In genomic region chr8:94385506-94386213, GRCm38 (mm10) we compare ENCODE assay signal across 8 mouse cellular contexts. TPM values are rescaled to one million over a fixed set of nuclear protein-coding genes. Genes with fewer than 3 reads are reported as not detected.
DNase-seq lines count a peak whose midpoint lies in the region; ATAC-seq and TF ChIP-seq lines count a peak whose summit lies in the region.

No protein-coding gene starts in this region.

- peaks cover 9% of the 10 kb centered on the region for H3K4me1 ChIP-seq in embryonic facial prominence, embryonic 12.5 days
- peaks cover 12% of the 10 kb centered on the region for H3K4me1 ChIP-seq in hindbrain, embryonic 16.5 days (ENCODE audit: control insufficient read depth, insufficient read depth, low read depth, low read length)
- no peaks in the 10 kb centered on the region; the same call in 1 of the 2 replicates for H3K4me1 ChIP-seq in midbrain, postnatal 0 days (ENCODE audit: insufficient read depth, low read length)

- H3K9ac ChIP-seq in embryonic facial prominence, embryonic 12.5 days: peak overlapping the region; percentile 84
- H3K9ac ChIP-seq in hindbrain, embryonic 16.5 days (ENCODE audit: low read depth, low read length): peak overlapping the region; percentile 93
- peak overlapping the region; percentile 95 for H3K9ac ChIP-seq in midbrain, postnatal 0 days (replicated peaks; ENCODE audit: low read length, poor library complexity, severe bottlenecking)

- H3K27me3 ChIP-seq in embryonic facial prominence, embryonic 12.5 days: no peaks in the 10 kb centered on the region
- H3K27me3 ChIP-seq in hindbrain, embryonic 16.5 days (replicated peaks; ENCODE audit: control insufficient read depth, insufficient read depth, low read length): no peaks in the 10 kb centered on the region
- H3K27me3 ChIP-seq in midbrain, postnatal 0 days (ENCODE audit: insufficient read depth, low read length): no peaks in the 10 kb centered on the region

- H3K4me2 ChIP-seq in embryonic facial prominence, embryonic 12.5 days (replicated peaks): peak overlapping the region; percentile 91
- H3K4me2 ChIP-seq in hindbrain, embryonic 16.5 days (ENCODE audit: low read length): peak overlapping the region; percentile 78
- H3K4me2 ChIP-seq in midbrain, postnatal 0 days (ENCODE audit: low read depth, low read length, poor library complexity, severe bottlenecking): peak overlapping the region; percentile 89

- peaks cover 14% of the 10 kb centered on the region for H3K36me3 ChIP-seq in embryonic facial prominence, embryonic 12.5 days
- H3K36me3 ChIP-seq in hindbrain, embryonic 16.5 days (ENCODE audit: control insufficient read depth, insufficient read depth, low read length): peaks cover 12% of the 10 kb centered on the region
- H3K36me3 ChIP-seq in midbrain, postnatal 0 days (ENCODE audit: insufficient read depth, low read length): peaks cover 4% of the 10 kb centered on the region

- TF ChIP-seq CTCF in left cerebral cortex, adult 2 months (IDR thresholded peaks at IDR 0.05): no peak
- no peak for TF ChIP-seq CTCF in midbrain, postnatal 0 days (IDR thresholded peaks at IDR 0.05)

- intact Hi-C loops in left cerebral cortex, adult 2 months (cut with DNase I): loop anchor here (5.0 kb wide), 1 partner anchor 317 kb away; no protein-coding TSS in a partner anchor
- intact Hi-C loops in left cerebral cortex, postnatal 14 days (cut with DNase I): loop anchor here (5.0 kb wide), 1 partner anchor 43 kb away; no protein-coding TSS in a partner anchor

- WGBS in embryonic facial prominence, embryonic 12.5 days: 27% methylated on average over 20 of the region's 20 CpGs
- 29% methylated on average over 16 of the region's 20 CpGs for WGBS in hindbrain, embryonic 16.5 days
- WGBS in midbrain, postnatal 0 days: 25% methylated on average over 20 of the region's 20 CpGs

- H3K4me3 ChIP-seq in left cerebral cortex, adult 2 months: peak overlapping the region; percentile 74
- peak overlapping the region; percentile 66 for H3K4me3 ChIP-seq in embryonic facial prominence, embryonic 12.5 days
- H3K4me3 ChIP-seq in hindbrain, embryonic 16.5 days (ENCODE audit: low read length): peak overlapping the region; percentile 60
- H3K4me3 ChIP-seq in midbrain, postnatal 0 days (ENCODE audit: low read depth, low read length): peak overlapping the region; percentile 87

- no peak for ATAC-seq in embryonic facial prominence, embryonic 12.5 days (ENCODE audit: insufficient number of reproducible peaks, insufficient read depth, low FRiP score, low TSS enrichment)
- no peak; the same call in 1 of the 2 replicates for ATAC-seq in hindbrain, embryonic 16.5 days
- peak; percentile 41 for ATAC-seq in midbrain, postnatal 0 days (ENCODE audit: low FRiP score)

- H3K27ac ChIP-seq in left cerebral cortex, adult 2 months: peak overlapping the region; percentile 100
- H3K27ac ChIP-seq in embryonic facial prominence, embryonic 12.5 days: peak overlapping the region; percentile 56
- peak overlapping the region; percentile 93 for H3K27ac ChIP-seq in hindbrain, embryonic 16.5 days (ENCODE audit: low read depth, low read length)
- peak overlapping the region; percentile 96 for H3K27ac ChIP-seq in midbrain, postnatal 0 days (ENCODE audit: low read depth, low read length)

- DNase-seq in left cerebral cortex, adult 2 months (ENCODE audit: extremely low spot score in 1 of 2, low spot score in 2 of 2): no peak
- DNase-seq in left cerebral cortex, postnatal 14 days (ENCODE audit: low spot score in 2 of 2): no peak
- no peak for DNase-seq in midbrain, postnatal 0 days (ENCODE audit: low spot score)
- DNase-seq in gastrocnemius, adult 8-10 months (ENCODE audit: low spot score in 2 of 2): no peak
- no peak for DNase-seq in adrenal gland, adult 8-10 months
- DNase-seq in left cerebral cortex, adult 9 months (ENCODE audit: low spot score in 2 of 2): no peak

- no peaks in the 10 kb centered on the region for H3K9me3 ChIP-seq in embryonic facial prominence, embryonic 12.5 days
- no peaks in the 10 kb centered on the region for H3K9me3 ChIP-seq in hindbrain, embryonic 16.5 days (ENCODE audit: control insufficient read depth, low read length)
- no peaks in the 10 kb centered on the region for H3K9me3 ChIP-seq in midbrain, postnatal 0 days (ENCODE audit: low read length)

RNA-seq across cellular contexts. Expression of gene Herpud1, which starts 0.6 kb away (rescaled TPM):
- total RNA-seq in left cerebral cortex, adult 2 months (2021): 10 to 100 TPM; 68.3 to 78.2 TPM
- total RNA-seq in left cerebral cortex, postnatal 14 days (2021): 10 to 100 TPM; 48.8 to 60.8 TPM
- polyA plus RNA-seq in embryonic facial prominence, embryonic 12.5 days (2016; fragmentation: Nextera tagmentation; extraction: Ambion mirVana): 58.3 and 58.4 TPM in 2 replicates
- polyA plus RNA-seq in hindbrain, embryonic 16.5 days (2015; fragmentation: Nextera tagmentation; extraction: Ambion mirVana): 71.3 and 77.9 TPM in 2 replicates
- total RNA-seq in midbrain, postnatal 0 days (2014; rRNA removed): 86.1 and 87.1 TPM in 2 replicates
- 71.0 and 80.4 TPM in 2 replicates for polyA plus RNA-seq in midbrain, postnatal 0 days (2015; fragmentation: Nextera tagmentation; extraction: Ambion mirVana)
- 100 to 1,000 TPM; 117 to 134 (median 124) TPM for total RNA-seq in gastrocnemius, adult 8-10 months (2022)
- total RNA-seq in adrenal gland, adult 8-10 months (2022): 100 to 1,000 TPM; 112 to 129 (median 123) TPM

RNA-seq across cellular contexts. Expression of gene Nlrc5, which starts 48.5 kb away (rescaled TPM):
- under 1 TPM; 0.51 to 0.59 TPM for total RNA-seq in left cerebral cortex, adult 2 months (2021)
- total RNA-seq in left cerebral cortex, postnatal 14 days (2021): under 1 TPM; 0.24 to 0.30 TPM
- polyA plus RNA-seq in embryonic facial prominence, embryonic 12.5 days (2016; fragmentation: Nextera tagmentation; extraction: Ambion mirVana): 0.28 TPM in 1 of 2 replicates, not detected in the other
- 0.11 and 0.31 TPM in 2 replicates for polyA plus RNA-seq in hindbrain, embryonic 16.5 days (2015; fragmentation: Nextera tagmentation; extraction: Ambion mirVana)
- total RNA-seq in midbrain, postnatal 0 days (2014; rRNA removed): 0.22 and 1.7 TPM in 2 replicates
- polyA plus RNA-seq in midbrain, postnatal 0 days (2015; fragmentation: Nextera tagmentation; extraction: Ambion mirVana): 0.56 and 0.63 TPM in 2 replicates
- 1 to 10 TPM in 1 of 4 experiments, under 1 TPM in 3; 0.44 to 1.1 (median 0.65) TPM for total RNA-seq in gastrocnemius, adult 8-10 months (2022)
- 10 to 100 TPM in 2 of 4 experiments, 1 to 10 TPM in 2; 5.3 to 15.3 (median 9.0) TPM for total RNA-seq in adrenal gland, adult 8-10 months (2022)

RNA-seq across cellular contexts. Expression of gene Slc12a3, which starts 56.7 kb away (rescaled TPM):
- under 1 TPM; 0.29 to 0.68 TPM for total RNA-seq in left cerebral cortex, adult 2 months (2021)
- under 1 TPM; 0.36 to 0.51 TPM for total RNA-seq in left cerebral cortex, postnatal 14 days (2021)
- polyA plus RNA-seq in embryonic facial prominence, embryonic 12.5 days (2016; fragmentation: Nextera tagmentation; extraction: Ambion mirVana): 0.12 TPM in 1 of 2 replicates, not detected in the other
- polyA plus RNA-seq in hindbrain, embryonic 16.5 days (2015; fragmentation: Nextera tagmentation; extraction: Ambion mirVana): 0.11 and 0.21 TPM in 2 replicates
- total RNA-seq in midbrain, postnatal 0 days (2014; rRNA removed): not detected in 2 replicates
- polyA plus RNA-seq in midbrain, postnatal 0 days (2015; fragmentation: Nextera tagmentation; extraction: Ambion mirVana): 0.05 and 0.17 TPM in 2 replicates
- total RNA-seq in gastrocnemius, adult 8-10 months (2022): not detected
- total RNA-seq in adrenal gland, adult 8-10 months (2022): under 1 TPM in 1 of 4 experiments, not detected in 3; 0.16 TPM
